Mouse (Mus musculus): ENCODE measurements around the gene Krtap3-3. TPM values are rescaled to one million over a fixed set of nuclear protein-coding genes. Genes with fewer than 3 reads are reported as not detected.
A peak's percentile ranks its signal among the peaks of the same experiment; 100 is the strongest.
"Not testable (repeated sequence)": the region's sequence is repeated elsewhere in the genome, so short reads cannot be mapped to it uniquely, and the experiment has no call there.

Krtap3-3 gene
- not detected in 2 replicates for polyA plus RNA-seq (2016; fragmentation: Nextera tagmentation; extraction: Ambion mirVana)

- 71% methylated on average over 4 of the region's 4 CpGs for WGBS
- Histone ChIP-seq H3K4me1 (no peaks in the 10 kb centered on the region), H3K27me3 (replicated peaks; ENCODE audit: low read depth, poor library complexity, severe bottlenecking) (no peaks in the 10 kb centered on the region), H3K27ac (replicated peaks) (no peak within 1 kb of the TSS), H3K4me3 (no peak within 1 kb of the TSS), H3K9me3 (no peaks in the 10 kb centered on the region), H3K36me3 (replicated peaks) (no peaks in the 10 kb centered on the region)
- no peak for DNase-seq (ENCODE audit: low spot score)
Measured at GRCm38 (mm10) chr11:99550765-99551164, at the start of gene Krtap3-3. Krtap3-3 (minus strand) TSS chr11:99550865.

DNA sequence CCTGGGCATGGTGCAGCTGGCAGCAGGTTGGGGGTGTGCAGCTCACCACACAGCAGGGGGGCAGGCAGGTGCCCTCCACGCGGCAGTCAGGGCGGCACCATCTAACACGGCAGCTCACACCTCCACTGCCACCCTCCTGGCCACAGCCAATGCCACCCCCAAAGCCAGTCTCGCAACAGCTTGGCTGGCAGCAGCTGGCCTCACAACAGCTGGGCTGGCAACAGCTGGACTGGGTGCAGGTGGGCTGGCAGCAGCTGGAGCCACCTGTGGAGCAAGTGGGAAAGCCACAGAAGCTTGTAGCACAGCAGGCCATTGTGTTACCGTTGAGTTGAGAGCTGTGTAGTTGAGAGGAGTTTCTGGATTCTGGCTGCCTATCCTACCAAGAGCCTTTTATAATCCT lies 47.1 kb upstream of the Krtap3-3 start, which contains the start of gene Krtap9-3:
Krtap9-3 (minus strand) TSS at position 364 of the 400 bp plus-strand sequence.
- H3K36me3 ChIP-seq (replicated peaks); H3K9me3 ChIP-seq; H3K4me3 ChIP-seq; DNase-seq (ENCODE audit: low spot score); H3K27ac ChIP-seq (replicated peaks); H3K27me3 ChIP-seq (replicated peaks; ENCODE audit: low read depth, poor library complexity, severe bottlenecking); H3K4me1 ChIP-seq: not testable (repeated sequence)
- WGBS = 81% methylated on average over 6 of the region's 6 CpGs

GRCm38 (mm10) chr11:99590981-99591380 lies 40.3 kb upstream of the Krtap3-3 start, which contains the start of gene Krtap1-3:
Krtap1-3 (minus strand) TSS chr11:99591339.
- Histone ChIP-seq H3K27me3 (replicated peaks; ENCODE audit: low read depth, poor library complexity, severe bottlenecking) (no peaks in the 10 kb centered on the region), H3K36me3 (replicated peaks) (no peaks in the 10 kb centered on the region), H3K4me3 (no peak within 1 kb of the TSS), H3K4me1 (no peaks in the 10 kb centered on the region), H3K9me3 (no peaks in the 10 kb centered on the region), H3K27ac (replicated peaks) (no peak within 1 kb of the TSS)
- no peak for DNase-seq (ENCODE audit: low spot score)
- WGBS = 81% methylated on average over 6 of the region's 6 CpGs

DNA sequence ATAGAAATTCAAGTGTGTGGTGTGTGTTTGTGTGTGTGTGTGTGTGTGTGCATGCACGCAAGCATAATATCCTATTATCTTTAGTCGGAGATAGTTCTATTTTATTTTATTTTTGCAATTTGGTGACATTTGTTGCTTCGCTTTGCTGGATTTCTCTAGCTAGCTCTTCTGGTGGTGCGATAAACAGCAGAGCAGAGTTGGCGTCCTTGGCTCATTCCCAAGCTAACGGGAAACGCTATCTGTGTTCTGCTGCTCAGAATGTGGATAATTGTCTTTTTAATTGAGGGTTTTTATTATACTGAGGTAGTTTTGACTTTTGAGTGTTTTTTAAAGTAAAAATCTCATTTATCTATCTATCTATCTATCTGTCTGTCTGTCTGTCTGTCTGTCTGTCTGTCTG lies 34.4 kb upstream of the Krtap3-3 start:
- Histone ChIP-seq H3K36me3 (replicated peaks) (no peaks in the 10 kb centered on the region), H3K4me1 (no peaks in the 10 kb centered on the region), H3K4me3 (no peak overlapping the region), H3K27ac (replicated peaks) (no peak overlapping the region), H3K27me3 (replicated peaks; ENCODE audit: low read depth, poor library complexity, severe bottlenecking) (no peaks in the 10 kb centered on the region), H3K9me3 (no peaks in the 10 kb centered on the region)
- DNase-seq (ENCODE audit: low spot score) = no peak
- 93% methylated on average over 7 of the region's 7 CpGs for WGBS

- Histone ChIP-seq H3K36me3 (replicated peaks) (no peaks in the 10 kb centered on the region), H3K27me3 (replicated peaks; ENCODE audit: low read depth, poor library complexity, severe bottlenecking) (no peaks in the 10 kb centered on the region), H3K9me3 (no peaks in the 10 kb centered on the region), H3K27ac (replicated peaks) (no peak within 1 kb of the TSS), H3K4me3 (no peak within 1 kb of the TSS), H3K4me1 (no peaks in the 10 kb centered on the region)
- 87% methylated on average over 5 of the region's 5 CpGs for WGBS
- no peak for DNase-seq (ENCODE audit: low spot score)
Measured at GRCm38 (mm10) chr11:99583245-99583704, 32.6 kb upstream of the Krtap3-3 start, which contains the start of gene Krtap1-4. Krtap1-4 (minus strand) TSS chr11:99583654.

DNA sequence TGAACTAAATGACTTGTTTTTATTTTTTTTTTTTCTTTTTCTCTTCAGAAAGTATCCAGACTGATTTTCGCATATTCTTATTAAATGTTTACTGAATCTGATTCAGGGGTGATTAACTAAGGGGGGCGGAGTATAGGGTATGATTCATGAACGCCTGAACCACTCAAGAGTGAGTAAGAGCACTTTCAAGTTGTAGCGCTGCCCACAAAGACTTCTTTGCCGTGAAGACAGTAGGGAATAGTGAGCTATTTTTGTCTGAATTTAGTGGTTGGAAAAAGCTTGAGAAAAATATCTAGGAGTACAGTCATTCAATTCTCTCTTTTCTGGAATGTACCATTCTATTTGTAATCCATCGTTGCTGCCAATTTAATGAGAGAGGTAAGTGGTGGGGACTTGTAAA lies 30.9 kb upstream of the Krtap3-3 start:
- H3K36me3 ChIP-seq (replicated peaks) = no peaks in the 10 kb centered on the region
- WGBS = 89% methylated on average over 6 of the region's 6 CpGs
- no peak overlapping the region for H3K27ac ChIP-seq (replicated peaks)
- no peaks in the 10 kb centered on the region for H3K4me1 ChIP-seq
- H3K27me3 ChIP-seq (replicated peaks; ENCODE audit: low read depth, poor library complexity, severe bottlenecking) = no peaks in the 10 kb centered on the region
- H3K9me3 ChIP-seq = no peaks in the 10 kb centered on the region
- no peak for DNase-seq (ENCODE audit: low spot score)
- H3K4me3 ChIP-seq = no peak overlapping the region

DNA sequence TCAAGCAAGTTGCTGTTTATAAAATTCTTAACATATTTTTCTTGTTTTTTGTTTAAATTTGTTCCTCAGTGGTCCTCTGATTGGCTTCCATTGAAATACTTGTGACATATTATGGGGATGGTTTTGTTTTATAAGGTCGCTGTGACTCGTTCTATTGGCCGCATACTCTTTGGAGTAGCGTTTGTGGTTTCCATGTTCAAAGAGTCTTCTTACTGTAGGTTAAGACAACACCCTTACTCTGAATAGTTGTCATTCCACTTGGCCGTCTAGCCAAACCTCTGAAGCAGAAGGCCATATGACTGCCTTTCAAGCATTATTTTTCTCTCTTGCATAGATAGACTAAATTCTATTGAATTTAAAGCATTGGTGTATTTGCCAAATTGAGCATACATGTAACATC lies 30.4 kb upstream of the Krtap3-3 start:
- H3K27ac ChIP-seq (replicated peaks) = no peak overlapping the region
- H3K27me3 ChIP-seq (replicated peaks; ENCODE audit: low read depth, poor library complexity, severe bottlenecking) = no peaks in the 10 kb centered on the region
- H3K9me3 ChIP-seq = no peaks in the 10 kb centered on the region
- H3K36me3 ChIP-seq (replicated peaks) = no peaks in the 10 kb centered on the region
- 91% methylated on average over 5 of the region's 5 CpGs for WGBS
- no peak overlapping the region for H3K4me3 ChIP-seq
- no peak for DNase-seq (ENCODE audit: low spot score)
- no peaks in the 10 kb centered on the region for H3K4me1 ChIP-seq

DNA sequence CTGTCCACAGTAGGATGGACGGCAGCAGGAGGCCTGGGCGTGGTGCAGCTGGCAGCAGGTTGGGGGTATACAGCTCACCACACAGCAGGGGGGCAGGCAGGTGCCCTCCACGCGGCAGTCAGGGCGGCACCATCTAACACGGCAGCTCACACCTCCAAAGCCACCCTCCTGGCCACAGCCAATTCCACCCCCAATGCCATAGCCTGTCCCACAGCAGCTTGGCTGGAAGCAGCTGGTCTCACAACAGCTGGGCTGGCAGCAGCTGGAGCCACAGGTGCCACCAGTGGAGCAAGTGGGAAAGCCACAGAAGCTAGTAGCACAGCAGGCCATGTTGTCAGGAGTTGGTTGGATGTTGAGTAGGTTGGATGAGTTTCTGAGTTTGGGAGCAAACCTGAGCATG lies 30.0 kb upstream of the Krtap3-3 start, which contains the start of gene Krtap1-5:
Krtap1-5 (minus strand) TSS at position 381 of the 400 bp plus-strand sequence.
- no peaks in the 10 kb centered on the region for H3K9me3 ChIP-seq
- H3K4me3 ChIP-seq = no peak within 1 kb of the TSS
- DNase-seq (ENCODE audit: low spot score) = no peak
- H3K36me3 ChIP-seq (replicated peaks) = no peaks in the 10 kb centered on the region
- 88% methylated on average over 6 of the region's 6 CpGs for WGBS
- no peak within 1 kb of the TSS for H3K27ac ChIP-seq (replicated peaks)
- no peaks in the 10 kb centered on the region for H3K27me3 ChIP-seq (replicated peaks; ENCODE audit: low read depth, poor library complexity, severe bottlenecking)
- H3K4me1 ChIP-seq = no peaks in the 10 kb centered on the region

DNA sequence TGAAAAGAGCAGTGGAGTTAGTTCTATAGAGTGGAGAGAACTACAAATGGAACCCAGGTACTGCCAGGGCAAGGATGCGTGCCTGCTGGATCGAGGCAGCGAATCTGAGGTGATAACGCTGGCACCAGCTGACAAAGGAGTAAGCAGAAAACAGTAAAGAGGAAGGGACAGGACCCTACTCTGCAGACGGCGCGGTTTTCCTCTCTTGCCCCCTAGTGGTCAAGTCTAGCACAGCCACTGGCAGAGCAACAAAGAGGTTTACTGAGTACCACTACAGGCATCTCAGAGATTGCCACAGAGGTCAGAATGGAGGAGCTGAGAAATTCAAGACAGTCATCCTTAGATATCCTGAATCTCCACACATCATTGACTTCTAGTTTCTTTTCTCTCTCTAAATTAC lies 23.4 kb upstream of the Krtap3-3 start:
- no peaks in the 10 kb centered on the region for H3K36me3 ChIP-seq (replicated peaks)
- 5% methylated on average over 7 of the region's 7 CpGs for WGBS
- H3K4me1 ChIP-seq = no peaks in the 10 kb centered on the region
- H3K9me3 ChIP-seq = no peaks in the 10 kb centered on the region
- no peak overlapping the region for H3K27ac ChIP-seq (replicated peaks)
- no peaks in the 10 kb centered on the region for H3K27me3 ChIP-seq (replicated peaks; ENCODE audit: low read depth, poor library complexity, severe bottlenecking)
- peak overlapping the region; percentile 38 for H3K4me3 ChIP-seq
- DNase-seq (ENCODE audit: low spot score) = peak; percentile 84

DNA sequence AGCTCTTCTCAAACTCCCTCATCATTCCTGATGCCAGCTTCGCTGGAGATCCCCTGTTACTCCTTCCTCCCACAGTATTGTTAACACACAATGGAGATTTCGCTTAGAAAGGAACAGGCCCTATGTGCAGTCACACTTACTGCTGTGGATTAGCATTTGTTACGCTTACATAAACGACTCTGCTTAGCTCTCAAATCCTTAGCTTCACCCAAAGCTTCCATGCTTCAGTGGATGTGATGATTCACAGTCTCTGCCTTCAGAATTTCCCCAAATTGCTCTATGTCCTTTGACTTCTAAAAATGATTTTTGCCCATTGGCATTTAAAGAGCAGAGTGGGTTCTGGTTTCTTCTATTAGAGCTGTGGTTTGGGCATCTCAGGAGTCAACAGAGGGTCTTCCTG lies 22.5 kb upstream of the Krtap3-3 start:
- Histone ChIP-seq H3K36me3 (replicated peaks) (no peaks in the 10 kb centered on the region), H3K27me3 (replicated peaks; ENCODE audit: low read depth, poor library complexity, severe bottlenecking) (no peaks in the 10 kb centered on the region), H3K9me3 (no peaks in the 10 kb centered on the region), H3K27ac (replicated peaks) (no peak overlapping the region), H3K4me1 (no peaks in the 10 kb centered on the region), H3K4me3 (no peak overlapping the region)
- WGBS = 63% methylated on average over 4 of the region's 4 CpGs
- no peak for DNase-seq (ENCODE audit: low spot score)

GRCm38 (mm10) chr11:99566530-99566929 lies 15.9 kb upstream of the Krtap3-3 start, which contains the start of gene Krtap3-1:
Krtap3-1 (minus strand) TSS chr11:99566630.
- Histone ChIP-seq H3K4me3 (no peak within 1 kb of the TSS), H3K4me1 (no peaks in the 10 kb centered on the region), H3K9me3 (no peaks in the 10 kb centered on the region), H3K27ac (replicated peaks) (no peak within 1 kb of the TSS), H3K36me3 (replicated peaks) (no peaks in the 10 kb centered on the region), H3K27me3 (replicated peaks; ENCODE audit: low read depth, poor library complexity, severe bottlenecking) (no peaks in the 10 kb centered on the region)
- 93% methylated on average over 7 of the region's 7 CpGs for WGBS
- DNase-seq (ENCODE audit: low spot score) = no peak

GRCm38 (mm10) chr11:99562580-99562979 lies 11.9 kb upstream of the Krtap3-3 start:
- Histone ChIP-seq H3K27ac (replicated peaks) (no peak overlapping the region), H3K4me3 (no peak overlapping the region), H3K27me3 (replicated peaks; ENCODE audit: low read depth, poor library complexity, severe bottlenecking) (no peaks in the 10 kb centered on the region), H3K9me3 (no peaks in the 10 kb centered on the region), H3K4me1 (no peaks in the 10 kb centered on the region), H3K36me3 (replicated peaks) (no peaks in the 10 kb centered on the region)
- 81% methylated on average over 6 of the region's 6 CpGs for WGBS
- DNase-seq (ENCODE audit: low spot score) = no peak

- no peaks in the 10 kb centered on the region for H3K9me3 ChIP-seq
- H3K27me3 ChIP-seq (replicated peaks; ENCODE audit: low read depth, poor library complexity, severe bottlenecking) = no peaks in the 10 kb centered on the region
- WGBS = 92% methylated on average over 9 of the region's 9 CpGs
- no peak within 1 kb of the TSS for H3K27ac ChIP-seq (replicated peaks)
- DNase-seq (ENCODE audit: low spot score) = no peak
- H3K4me1 ChIP-seq = no peaks in the 10 kb centered on the region
- no peaks in the 10 kb centered on the region for H3K36me3 ChIP-seq (replicated peaks)
- no peak within 1 kb of the TSS for H3K4me3 ChIP-seq
Measured at GRCm38 (mm10) chr11:99559366-99559765, 8.7 kb upstream of the Krtap3-3 start, which contains the start of gene Gm11939. Gm11939 (minus strand) TSS chr11:99559466.
